Mouse (Mus musculus): Measurements from ENCODE around the gene Ubr1. TPM values are rescaled to one million over a fixed set of nuclear protein-coding genes. Genes with fewer than 3 reads are reported as not detected.

Gene Ubr1
- total and polyA plus RNA-seq, 2 experiments from 2014 or later: 25.0 to 29.8 TPM

GRCm38 (mm10) chr2:120985241-120985640, 14.7 kb upstream of the Ubr1 start:
- H3K4me2 ChIP-seq (ENCODE audit: low read depth): no peak overlapping the region
- H3K27ac ChIP-seq (ENCODE audit: low read depth, low read length): no peak overlapping the region
- no peak for TF ChIP-seq CTCF (IDR thresholded peaks at IDR 0.05; ENCODE audit: low read depth)
- H3K9ac ChIP-seq: no peak overlapping the region
- WGBS: 97% methylated on average over 1 of the region's 1 CpGs
- ATAC-seq (no peak), DNase-seq (no peak)
- H3K36me3 ChIP-seq (ENCODE audit: insufficient read depth): peaks cover 21% of the 10 kb centered on the region; the same call in 1 of the 2 replicates
- H3K9me3 ChIP-seq (ENCODE audit: low read length): no peaks in the 10 kb centered on the region
- no peaks in the 10 kb centered on the region for H3K27me3 ChIP-seq (ENCODE audit: insufficient read depth, low read length)
- H3K4me1 ChIP-seq (ENCODE audit: insufficient read depth): no peaks in the 10 kb centered on the region
- H3K4me3 ChIP-seq (ENCODE audit: low read depth, low read length): no peak overlapping the region

- Histone ChIP-seq H3K36me3 (ENCODE audit: insufficient read depth) (0 out of 2 replicates have a peak, but pooled peaks cover 21% of the 10 kb centered on the region), H3K9ac (no peak overlapping the region), H3K4me1 (ENCODE audit: insufficient read depth) (no peaks in the 10 kb centered on the region), H3K27ac (ENCODE audit: low read depth, low read length) (no peak overlapping the region), H3K27me3 (ENCODE audit: insufficient read depth, low read length) (no peaks in the 10 kb centered on the region), H3K4me3 (ENCODE audit: low read depth, low read length) (no peak overlapping the region), H3K9me3 (ENCODE audit: low read length) (no peaks in the 10 kb centered on the region), H3K4me2 (ENCODE audit: low read depth) (no peak overlapping the region)
- ATAC-seq (no peak), DNase-seq (no peak)
- 5% methylated on average over 2 of the region's 2 CpGs for WGBS
- no peak for TF ChIP-seq CTCF (IDR thresholded peaks at IDR 0.05; ENCODE audit: low read depth)
These were observed 13.1 kb upstream of the Ubr1 start for GRCm38 (mm10) chr2:120983611-120984010.

GRCm38 (mm10) chr2:120980861-120981260, 10.3 kb upstream of the Ubr1 start:
- no peak for TF ChIP-seq CTCF (IDR thresholded peaks at IDR 0.05; ENCODE audit: low read depth)
- H3K9ac ChIP-seq: no peak overlapping the region
- no peaks in the 10 kb centered on the region for H3K9me3 ChIP-seq (ENCODE audit: low read length)
- no peak overlapping the region for H3K27ac ChIP-seq (ENCODE audit: low read depth, low read length)
- 0 out of 2 replicates have a peak, but pooled peaks cover 2% of the 10 kb centered on the region for H3K4me1 ChIP-seq (ENCODE audit: insufficient read depth)
- no peaks in the 10 kb centered on the region for H3K27me3 ChIP-seq (ENCODE audit: insufficient read depth, low read length)
- no peak overlapping the region for H3K4me3 ChIP-seq (ENCODE audit: low read depth, low read length)
- no peak for DNase-seq
- no peak overlapping the region for H3K4me2 ChIP-seq (ENCODE audit: low read depth)
- no peak for ATAC-seq
- 0 out of 2 replicates have a peak, but pooled peaks cover 13% of the 10 kb centered on the region for H3K36me3 ChIP-seq (ENCODE audit: insufficient read depth)
- WGBS: 77% methylated on average over 2 of the region's 2 CpGs

- ATAC-seq (no peak), DNase-seq (no peak)
- Histone ChIP-seq H3K27me3 (ENCODE audit: insufficient read depth, low read length) (no peaks in the 10 kb centered on the region), H3K9ac (no peak overlapping the region), H3K4me1 (ENCODE audit: insufficient read depth) (0 out of 2 replicates have a peak, but pooled peaks cover 2% of the 10 kb centered on the region), H3K4me3 (ENCODE audit: low read depth, low read length) (no peak overlapping the region), H3K9me3 (ENCODE audit: low read length) (no peaks in the 10 kb centered on the region), H3K27ac (ENCODE audit: low read depth, low read length) (no peak overlapping the region), H3K4me2 (ENCODE audit: low read depth) (no peak overlapping the region), H3K36me3 (ENCODE audit: insufficient read depth) (0 out of 2 replicates have a peak, but pooled peaks cover 13% of the 10 kb centered on the region)
- no peak for TF ChIP-seq CTCF (IDR thresholded peaks at IDR 0.05; ENCODE audit: low read depth)
- WGBS: 83% methylated on average over 1 of the region's 1 CpGs
These were observed 9.3 kb upstream of the Ubr1 start for GRCm38 (mm10) chr2:120979819-120980218.

- no peak overlapping the region for H3K4me3 ChIP-seq (ENCODE audit: low read depth, low read length)
- 37% methylated on average over 2 of the region's 2 CpGs for WGBS
- H3K9me3 ChIP-seq (ENCODE audit: low read length): no peaks in the 10 kb centered on the region
- H3K36me3 ChIP-seq (ENCODE audit: insufficient read depth): 0 out of 2 replicates have a peak, but pooled peaks cover 13% of the 10 kb centered on the region
- ATAC-seq (no peak), DNase-seq (peak; percentile 15)
- peak; percentile 41 for TF ChIP-seq CTCF (IDR thresholded peaks at IDR 0.05; ENCODE audit: low read depth)
- H3K4me1 ChIP-seq (ENCODE audit: insufficient read depth): 0 out of 2 replicates have a peak, but pooled peaks cover 2% of the 10 kb centered on the region
- H3K27ac ChIP-seq (ENCODE audit: low read depth, low read length): no peak overlapping the region
- no peak overlapping the region for H3K4me2 ChIP-seq (ENCODE audit: low read depth)
- H3K9ac ChIP-seq: no peak overlapping the region
- no peaks in the 10 kb centered on the region for H3K27me3 ChIP-seq (ENCODE audit: insufficient read depth, low read length)
These were observed 8.2 kb upstream of the Ubr1 start for GRCm38 (mm10) chr2:120978693-120979037.

GRCm38 (mm10) chr2:120977926-120978692, 7.6 kb upstream of the Ubr1 start:
- Histone ChIP-seq H3K4me3 (ENCODE audit: low read depth, low read length) (peak overlapping the region; percentile 68), H3K36me3 (ENCODE audit: insufficient read depth) (0 out of 2 replicates have a peak, but pooled peaks cover 13% of the 10 kb centered on the region), H3K27ac (ENCODE audit: low read depth, low read length) (peak overlapping the region; percentile 62), H3K9ac (peak overlapping the region; percentile 82), H3K4me2 (ENCODE audit: low read depth) (peak overlapping the region; percentile 63), H3K9me3 (ENCODE audit: low read length) (no peaks in the 10 kb centered on the region), H3K27me3 (ENCODE audit: insufficient read depth, low read length) (no peaks in the 10 kb centered on the region), H3K4me1 (ENCODE audit: insufficient read depth) (0 out of 2 replicates have a peak, but pooled peaks cover 2% of the 10 kb centered on the region)
- 79% methylated on average over 8 of the region's 8 CpGs for WGBS
- no peak for DNase-seq
- no peak for ATAC-seq
- TF ChIP-seq CTCF (IDR thresholded peaks at IDR 0.05; ENCODE audit: low read depth): no peak
